Mouse (Mus musculus): ENCODE measurements around the gene Dip2b.

Gene Dip2b

DNA sequence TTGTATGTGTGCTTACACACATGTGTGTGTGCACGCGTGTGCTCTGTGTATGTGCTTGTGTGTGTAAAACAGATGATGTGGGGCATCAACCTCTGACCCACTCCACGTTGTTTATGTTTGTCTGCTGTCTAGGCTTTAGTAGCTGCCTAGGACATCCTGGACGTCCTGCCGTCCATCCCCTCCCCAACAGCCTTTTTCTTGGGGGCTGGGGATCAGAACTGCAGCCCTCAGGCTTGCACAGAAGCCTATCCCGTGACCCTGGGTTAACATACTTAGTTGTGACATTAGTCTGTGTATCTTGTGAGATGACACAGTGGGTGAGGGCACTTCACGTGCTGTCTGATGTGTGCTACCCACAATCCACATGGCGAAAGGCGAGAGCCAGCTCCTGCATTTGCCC is 139.1 kb downstream of the Dip2b start:
- no peak for DNase-seq (ENCODE audit: low spot score in 2 of 2)

DNA sequence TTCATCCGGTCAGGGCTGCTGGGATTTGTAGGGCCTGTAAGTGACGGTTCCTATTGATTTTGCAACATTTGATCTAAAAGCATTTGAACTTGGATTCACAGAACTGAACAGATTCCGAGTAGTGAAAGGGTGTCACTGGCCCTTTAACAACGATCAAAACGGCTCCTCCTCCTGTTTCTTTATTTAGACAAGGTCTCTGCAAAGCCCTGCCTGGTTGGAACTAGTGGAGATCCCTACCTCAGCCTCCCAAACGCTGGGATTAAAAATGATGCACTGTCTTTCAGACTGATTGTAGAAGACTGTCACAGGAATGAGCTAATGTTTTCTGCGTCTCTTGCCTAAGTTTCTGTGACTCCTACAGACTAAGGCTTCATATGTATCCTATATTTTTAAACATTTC is 140.0 kb downstream of the Dip2b start:
- no peak for DNase-seq (ENCODE audit: low spot score in 2 of 2)

DNA sequence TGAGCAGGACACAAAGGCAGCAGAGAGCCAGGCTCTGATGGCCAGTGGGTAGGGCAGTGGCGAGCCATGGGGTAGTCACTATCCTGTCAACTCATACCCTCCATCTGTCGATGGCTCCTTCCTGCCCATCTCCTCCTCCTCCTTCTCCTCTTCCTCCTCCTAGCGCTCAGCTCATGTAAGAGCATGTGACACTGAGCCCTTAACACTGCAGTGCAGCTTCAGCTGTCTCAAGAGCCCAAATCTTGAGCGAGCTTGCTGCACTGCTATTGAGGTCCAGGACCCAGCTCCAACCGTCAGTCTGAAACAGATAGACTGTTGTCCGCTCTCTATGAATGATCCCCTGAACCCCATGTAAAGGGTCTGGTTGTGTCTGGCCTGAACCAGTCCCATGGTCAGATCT is 141.2 kb downstream of the Dip2b start:
- no peak for DNase-seq (ENCODE audit: low spot score in 2 of 2)

DNA sequence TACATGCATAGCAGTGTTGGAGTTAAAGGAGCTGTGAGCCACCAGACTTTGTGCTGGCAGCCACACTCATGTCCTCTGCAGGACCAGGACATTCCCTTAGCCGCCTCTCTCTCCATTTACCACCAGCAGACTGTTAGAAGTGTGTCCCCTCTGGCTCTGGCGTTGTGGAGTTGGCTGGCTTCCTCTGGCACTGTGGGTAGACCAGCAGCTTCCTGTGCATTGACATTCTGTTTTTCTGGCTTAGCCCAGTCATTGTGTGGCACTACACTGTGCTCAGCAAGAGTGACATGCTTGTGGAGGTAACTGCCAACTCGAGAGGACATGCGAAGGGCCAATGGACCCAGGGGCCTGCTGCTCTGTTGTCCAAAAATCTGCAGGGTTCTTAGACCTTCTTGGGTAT is 141.8 kb downstream of the Dip2b start:
- DNase-seq (ENCODE audit: low spot score in 2 of 2) = no peak

DNA sequence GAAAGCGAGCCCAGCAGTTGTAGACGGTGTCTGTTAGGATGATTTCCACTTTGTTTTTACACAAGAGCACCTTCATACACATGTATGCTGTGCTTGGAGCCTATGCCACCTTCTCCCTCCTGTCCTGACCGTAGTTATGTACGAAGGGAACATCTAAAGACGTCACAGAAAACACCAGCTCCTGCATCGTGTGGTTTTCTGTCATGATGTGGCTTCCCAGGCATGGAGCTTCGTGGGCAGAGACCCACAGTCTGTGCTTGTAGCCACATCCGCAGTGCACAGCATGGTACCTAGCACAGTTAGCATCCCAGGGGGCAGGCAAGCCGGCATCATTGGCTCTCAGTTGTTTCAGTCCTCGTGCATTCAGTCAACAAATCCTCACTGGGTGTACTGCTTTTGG is 143.4 kb downstream of the Dip2b start:
- DNase-seq (ENCODE audit: low spot score in 2 of 2) = no peak

DNA sequence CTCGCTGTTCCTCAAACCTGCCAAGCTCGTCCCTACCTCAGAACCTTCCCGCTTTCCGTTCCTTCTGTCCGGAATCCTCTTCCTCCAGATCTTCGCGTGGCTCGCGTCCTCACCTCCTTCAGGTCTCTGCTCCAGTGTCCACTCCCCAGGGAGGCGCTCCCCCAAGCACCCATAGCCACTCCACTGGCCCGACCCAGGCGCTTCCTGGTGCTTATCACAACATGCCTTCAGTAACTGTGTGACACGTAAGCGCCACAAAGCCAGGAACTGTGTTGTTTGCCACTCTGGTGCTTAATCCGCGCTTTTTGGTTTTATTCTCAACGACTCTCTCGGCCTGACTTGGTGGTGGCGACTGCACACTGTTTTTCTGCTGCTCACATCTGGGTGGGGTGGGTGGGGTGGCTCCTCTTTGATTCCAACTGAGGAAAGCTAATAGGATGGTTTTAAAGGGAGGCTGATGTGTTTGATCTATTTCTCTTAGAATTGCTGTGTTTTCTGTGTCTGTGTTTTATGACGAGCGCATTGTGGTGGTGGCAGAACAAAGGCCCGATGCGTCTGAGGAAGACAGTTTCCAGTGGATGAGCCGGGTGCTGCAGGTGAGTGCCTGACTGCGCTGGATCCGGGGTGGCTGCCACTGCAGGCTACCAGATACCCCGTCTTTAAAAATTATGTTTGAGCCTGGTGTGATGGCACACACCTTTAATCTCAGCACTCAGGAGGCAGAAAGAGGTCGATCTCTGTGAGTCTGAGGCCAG is 144.2 kb downstream of the Dip2b start:
- DNase-seq (ENCODE audit: low spot score in 2 of 2) = no peak

DNA sequence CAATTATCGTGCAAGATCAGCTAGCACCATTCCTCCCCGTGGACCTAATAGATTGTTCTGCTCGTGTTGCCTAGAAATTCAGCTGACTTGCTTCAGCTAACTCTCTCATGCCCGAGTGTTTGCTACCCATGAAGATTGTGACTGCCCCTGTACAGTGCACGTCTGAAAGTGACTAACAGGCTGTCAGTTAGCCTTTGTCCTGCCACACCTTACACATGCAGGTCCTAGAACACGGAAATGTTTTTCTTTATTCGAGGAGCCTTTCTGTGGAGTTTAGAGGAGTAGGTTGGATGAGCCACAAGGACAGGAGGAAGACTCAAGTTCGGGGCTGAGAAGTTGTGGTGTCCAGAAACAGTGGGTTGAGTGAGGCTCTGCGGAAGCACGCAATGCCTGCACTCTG is 145.0 kb downstream of the Dip2b start:
- DNase-seq (ENCODE audit: low spot score in 2 of 2) = no peak

DNA sequence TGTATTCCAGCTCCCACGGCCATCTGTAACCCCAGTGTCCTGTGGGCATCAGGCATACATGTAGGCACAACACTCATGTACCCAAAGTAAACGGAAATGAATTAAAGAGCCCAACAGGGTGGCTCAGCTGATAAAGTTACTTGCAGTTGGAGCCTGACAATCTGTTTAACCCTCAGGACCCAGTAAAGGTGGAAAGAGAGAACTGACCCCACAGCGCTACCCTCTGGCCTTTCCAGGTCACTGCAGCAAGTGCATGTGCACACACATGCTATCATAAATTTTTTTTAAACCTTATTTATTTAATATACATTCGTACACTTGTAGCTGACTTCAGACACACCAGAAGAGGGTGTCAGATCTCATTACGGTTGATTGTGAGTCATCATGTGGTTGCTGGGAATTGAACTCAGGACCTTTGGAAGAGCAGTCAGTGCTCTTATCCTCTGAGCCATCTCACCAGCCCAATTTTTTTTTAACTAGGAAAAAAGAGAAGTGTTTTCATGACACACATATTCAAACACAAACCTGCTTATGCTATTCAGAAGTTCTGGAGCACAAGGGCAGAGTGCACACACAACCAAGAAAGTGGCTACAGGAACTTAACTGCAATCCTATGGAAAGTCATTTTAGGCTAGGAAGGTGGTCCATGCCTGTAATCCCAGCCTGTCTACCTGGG is 146.5 kb downstream of the Dip2b start:
- no peak for DNase-seq (ENCODE audit: low spot score in 2 of 2)

DNA sequence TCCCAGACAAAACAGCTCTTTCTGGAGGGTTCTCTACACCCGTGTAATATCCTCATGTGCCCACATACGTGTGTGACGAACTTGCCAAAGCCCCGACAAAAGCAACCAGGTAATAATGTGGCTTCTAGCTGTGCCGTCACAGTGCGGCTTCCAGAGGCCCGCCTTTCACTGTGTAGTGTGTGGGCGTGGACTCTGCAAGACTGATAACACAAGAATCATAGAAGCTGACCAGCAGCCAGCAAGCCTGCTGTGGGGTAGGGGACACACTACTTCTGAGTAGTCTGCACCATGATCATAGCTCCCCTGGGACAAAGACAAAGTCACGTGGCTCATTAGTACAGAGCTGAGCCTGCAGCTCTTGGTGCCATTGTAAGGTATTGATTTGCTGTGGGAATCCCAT is 147.8 kb downstream of the Dip2b start:
- DNase-seq (ENCODE audit: low spot score in 2 of 2) = no peak

DNA sequence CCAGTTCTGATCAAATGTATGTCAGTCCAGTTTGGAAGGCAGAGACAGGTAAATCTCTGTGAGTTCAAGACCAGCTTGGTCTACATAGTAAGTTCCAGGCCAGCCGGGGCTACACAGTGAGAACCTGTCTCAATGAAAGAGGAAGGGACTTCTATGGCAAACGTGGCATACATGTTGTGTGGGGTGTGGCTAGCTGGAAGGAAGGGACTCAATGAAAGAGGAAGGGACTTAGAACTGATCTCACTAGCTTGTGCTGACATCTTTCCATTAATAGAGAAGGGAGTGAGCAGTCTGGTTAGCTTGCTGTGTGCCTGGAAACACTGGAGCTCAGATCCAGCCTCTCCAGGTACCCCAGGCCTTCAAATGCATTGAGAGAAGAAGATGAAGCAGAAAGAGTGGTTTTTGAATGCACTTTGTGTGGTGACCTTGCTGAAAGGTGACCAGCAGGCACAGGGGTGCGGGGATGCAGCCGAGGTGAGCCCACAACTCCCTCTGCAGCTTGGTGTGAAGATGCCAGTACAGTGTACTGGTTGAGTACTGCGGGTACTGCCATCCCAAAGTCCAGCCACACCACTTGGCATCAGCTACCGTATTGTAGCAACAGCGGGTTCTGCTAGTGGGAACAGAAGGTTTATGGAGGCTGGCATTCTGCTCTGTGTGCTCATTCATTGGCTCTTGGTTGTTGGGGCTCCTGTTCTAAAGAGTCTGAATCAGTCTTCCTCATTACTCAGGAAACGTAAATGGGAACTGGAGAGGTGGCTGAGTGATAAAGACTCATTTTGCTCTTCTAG is 148.6 kb downstream of the Dip2b start:
- no peak for DNase-seq (ENCODE audit: low spot score in 2 of 2)

DNA sequence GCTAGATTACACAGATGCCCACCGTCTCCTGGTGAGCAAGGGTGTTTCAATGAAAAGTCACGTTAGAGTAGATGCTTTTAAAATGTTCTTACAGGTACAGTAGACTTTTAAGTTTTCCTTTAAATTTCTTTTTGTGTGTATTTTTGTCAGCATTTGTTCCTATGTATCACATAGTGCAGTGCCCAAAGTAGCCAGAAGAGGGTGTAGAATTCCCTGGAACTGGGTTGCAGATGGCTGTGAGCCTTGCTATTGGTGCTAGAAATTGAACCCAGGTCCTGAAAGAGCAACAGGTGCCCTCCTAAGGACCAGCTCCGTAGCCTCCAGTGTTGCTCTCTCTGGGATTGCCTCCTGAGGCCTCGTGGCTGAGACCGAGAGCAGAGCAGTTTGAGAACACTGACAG is 150.1 kb downstream of the Dip2b start:
- DNase-seq (ENCODE audit: low spot score in 2 of 2) = no peak

DNA sequence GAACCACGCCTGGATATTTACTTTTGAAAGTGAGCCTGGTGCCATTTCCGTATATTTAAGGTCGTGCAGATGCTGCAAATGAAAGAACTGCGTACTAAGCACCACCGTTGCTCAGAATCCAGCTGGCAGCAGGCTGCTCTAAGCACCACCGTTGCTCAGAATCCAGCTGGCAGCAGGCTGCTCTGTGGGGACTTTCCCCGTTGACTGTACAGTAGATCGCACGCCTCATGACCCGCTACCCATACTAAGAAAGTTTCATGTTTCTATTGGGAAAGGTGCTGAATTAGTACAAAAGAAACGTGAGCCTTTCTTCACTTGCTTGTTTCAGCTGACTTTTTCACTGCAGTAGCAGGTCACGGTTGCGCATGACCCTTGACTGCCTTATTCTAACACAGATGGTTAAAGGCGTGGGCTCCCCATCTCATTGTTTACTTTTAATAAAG is 150.5 kb downstream of the Dip2b start:
- DNase-seq (ENCODE audit: low spot score in 2 of 2) = no peak

DNA sequence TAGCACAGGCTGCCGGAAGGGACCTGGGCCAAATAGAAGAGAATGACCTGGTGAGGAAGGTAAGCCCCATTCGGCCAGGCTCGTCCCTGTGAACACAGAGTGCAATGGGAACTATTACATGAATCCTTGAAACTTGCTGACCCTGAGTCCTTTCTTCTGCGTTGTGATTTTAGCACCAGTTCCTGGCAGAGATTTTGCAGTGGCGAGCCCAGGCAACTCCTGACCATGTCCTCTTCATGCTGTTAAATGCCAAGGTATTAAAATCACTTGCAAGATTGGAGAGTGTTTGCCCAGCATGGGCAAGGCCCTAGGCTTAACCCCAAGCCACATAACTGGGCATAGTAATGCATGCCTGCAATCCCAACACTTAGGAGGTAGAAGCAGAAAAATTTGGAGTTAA is 151.6 kb downstream of the Dip2b start:
- DNase-seq (ENCODE audit: low spot score in 2 of 2) = no peak

DNA sequence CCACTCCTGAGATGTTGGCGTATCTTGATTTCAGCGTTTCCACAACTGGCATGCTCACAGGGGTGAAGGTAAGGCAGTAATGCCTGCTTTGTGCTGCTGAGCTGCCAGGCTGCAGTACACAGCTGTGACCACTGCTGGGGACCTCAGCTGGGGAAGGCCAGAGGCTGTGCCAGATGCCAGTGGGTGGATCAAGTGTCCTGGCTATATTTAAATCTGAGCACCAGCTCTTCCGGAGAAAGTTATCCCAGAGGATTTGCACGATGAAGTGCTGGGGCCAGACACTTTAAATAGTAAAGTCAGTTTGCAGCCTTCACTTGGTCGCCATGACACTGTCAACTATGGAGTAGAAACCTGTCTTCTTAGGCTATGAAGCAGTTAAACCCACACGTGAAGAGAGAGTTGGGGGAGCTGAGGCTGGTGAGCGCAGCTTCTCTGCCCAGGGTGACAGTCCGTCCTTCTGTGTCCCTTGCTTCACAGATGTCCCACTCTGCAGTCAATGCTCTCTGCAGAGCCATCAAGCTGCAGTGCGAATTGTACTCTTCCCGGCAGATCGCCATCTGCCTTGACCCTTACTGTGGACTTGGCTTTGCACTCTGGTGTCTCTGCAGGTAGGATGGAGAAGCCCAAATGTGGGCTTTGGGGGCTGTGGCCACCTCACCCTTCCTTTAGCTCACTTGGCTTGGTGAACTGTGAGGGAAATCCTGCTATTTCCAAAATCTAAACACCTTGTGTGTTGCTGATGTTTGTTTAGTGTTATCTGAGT is 160.7 kb downstream of the Dip2b start:
- peak; percentile 34 to 59 for DNase-seq (ENCODE audit: low spot score in 2 of 2)

DNA sequence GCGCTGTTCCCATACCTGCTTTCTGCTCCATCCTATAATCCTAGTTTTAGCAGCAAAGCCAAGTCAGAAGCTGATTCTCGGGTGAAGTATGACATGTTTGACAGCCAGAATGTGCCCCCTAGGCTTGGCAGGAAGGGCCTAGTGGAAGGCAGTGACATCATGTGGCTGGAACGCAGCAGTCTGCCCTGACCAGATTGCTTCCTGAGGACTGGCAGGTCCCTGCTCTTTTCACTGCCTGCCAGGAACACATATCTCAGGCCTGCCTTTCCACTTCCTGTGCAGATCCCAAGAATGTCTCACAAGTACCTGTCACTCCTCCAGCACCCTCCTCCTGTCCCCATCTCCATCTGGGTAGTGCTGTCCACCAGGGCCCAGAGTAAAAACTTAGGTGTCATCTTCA is 161.3 kb downstream of the Dip2b start:
- no peak for DNase-seq (ENCODE audit: low spot score in 2 of 2)

DNA sequence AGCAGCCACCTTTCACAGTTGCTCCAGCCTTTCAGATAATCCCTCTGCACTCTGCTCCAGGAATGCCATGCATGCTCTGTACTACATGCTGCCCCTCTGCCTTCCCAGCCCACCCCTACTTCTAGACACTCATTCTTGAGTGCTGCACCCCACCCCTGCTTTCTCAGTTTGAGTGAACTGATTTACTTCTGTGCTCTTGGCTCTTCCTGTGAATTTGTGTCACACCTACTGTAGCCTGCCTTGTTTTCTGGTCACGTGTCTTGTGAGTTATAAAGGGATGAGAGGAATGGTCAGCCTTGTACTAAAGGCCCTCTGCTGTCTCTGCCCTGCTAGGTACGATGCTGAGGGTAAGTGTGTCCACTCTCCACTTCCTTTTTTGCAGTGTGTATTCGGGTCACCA is 163.3 kb downstream of the Dip2b start:
- peak in 1 of 2 experiments; percentile 27 for DNase-seq (ENCODE audit: low spot score in 2 of 2)

DNA sequence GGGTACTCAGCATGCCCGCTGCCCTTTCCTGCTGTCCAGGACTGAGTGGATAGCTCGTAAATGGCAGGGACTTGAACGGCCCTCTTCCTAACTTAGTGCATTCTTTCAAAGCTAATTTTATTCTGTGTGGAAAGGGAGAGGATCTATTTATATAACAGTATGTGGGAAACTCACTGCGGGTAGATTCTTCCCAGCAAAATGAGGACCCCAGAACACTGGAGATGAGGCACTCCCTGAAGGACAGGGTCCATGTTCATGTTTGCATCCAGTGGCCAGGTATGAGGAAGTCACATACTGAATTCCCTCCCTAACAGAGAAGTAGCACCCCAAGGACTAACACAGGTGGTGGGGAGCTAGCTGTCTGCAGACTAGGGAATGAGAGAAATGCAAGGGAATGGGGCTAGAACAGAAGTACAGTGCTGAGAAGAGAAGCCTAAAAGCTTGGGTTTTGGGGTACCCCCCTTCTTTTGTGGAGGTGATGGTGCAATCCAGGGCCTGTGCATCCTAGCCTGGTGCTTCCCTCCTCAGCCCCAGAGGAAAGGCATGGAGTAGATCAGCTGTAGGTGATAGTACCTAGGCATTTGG is 164.1 kb downstream of the Dip2b start:
- DNase-seq (ENCODE audit: low spot score in 2 of 2) = peak in 1 of 2 experiments; percentile 52

DNA sequence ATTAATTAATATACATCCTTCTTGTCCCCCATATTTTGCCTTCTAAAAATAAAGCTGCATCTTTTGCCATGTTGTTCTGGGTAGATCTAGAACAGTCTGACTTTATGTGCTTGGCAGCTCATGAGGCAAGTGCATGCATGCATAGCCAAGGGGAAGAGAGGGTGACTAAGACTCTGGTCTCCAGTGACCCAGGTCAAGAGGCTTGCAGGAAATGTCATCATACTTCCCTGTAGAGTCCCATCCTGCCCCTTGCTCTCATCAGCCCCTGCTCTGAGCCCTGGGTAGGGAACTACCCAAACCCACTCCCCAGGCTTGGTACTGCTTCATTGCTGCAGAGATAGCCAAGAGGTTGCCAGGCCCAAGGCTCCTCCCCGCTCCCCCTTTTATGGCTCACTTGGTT is 166.1 kb downstream of the Dip2b start:
- no peak for DNase-seq (ENCODE audit: low spot score in 2 of 2)

DNA sequence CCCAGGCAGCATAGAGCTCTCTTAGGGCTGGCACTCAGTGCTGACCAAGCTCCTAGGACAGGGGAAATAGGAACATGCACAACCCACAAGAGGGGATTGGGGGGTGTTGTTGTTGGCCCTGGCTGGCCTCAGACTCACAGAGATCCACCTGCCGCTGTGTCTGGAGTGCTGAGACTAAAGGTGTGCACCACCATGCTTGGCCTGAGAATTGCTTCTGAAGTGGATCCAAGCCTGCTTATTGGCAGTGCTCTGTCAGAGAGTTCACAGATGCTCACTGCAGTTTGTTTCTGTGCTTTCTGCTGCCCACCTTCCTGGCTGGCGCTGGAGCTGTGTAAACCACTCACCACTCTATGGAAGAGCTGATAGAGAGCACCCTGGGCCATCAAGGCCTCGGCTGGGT is 171.5 kb downstream of the Dip2b start:
- no peak for DNase-seq (ENCODE audit: low spot score in 2 of 2)

DNA sequence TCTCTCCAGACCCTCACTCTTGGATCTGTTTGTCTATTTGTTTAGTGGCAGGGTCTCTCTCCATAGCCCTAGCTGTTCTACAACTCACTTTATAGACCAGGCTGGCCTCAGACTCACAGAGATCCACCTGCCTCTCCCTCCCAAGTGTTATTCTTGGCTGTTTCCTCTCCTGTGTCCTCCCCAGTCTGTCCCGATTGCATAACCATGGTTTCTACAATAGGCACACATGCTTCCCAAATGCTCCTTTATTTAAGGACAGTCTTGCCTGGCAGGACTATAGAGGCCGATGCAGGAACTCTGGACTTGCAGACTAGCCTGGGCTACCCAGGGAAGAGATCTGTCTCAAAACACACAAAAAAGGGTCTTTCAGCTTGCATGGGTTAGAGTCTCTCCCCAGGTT is 174.9 kb downstream of the Dip2b start:
- no peak for DNase-seq (ENCODE audit: low spot score in 2 of 2)

DNA sequence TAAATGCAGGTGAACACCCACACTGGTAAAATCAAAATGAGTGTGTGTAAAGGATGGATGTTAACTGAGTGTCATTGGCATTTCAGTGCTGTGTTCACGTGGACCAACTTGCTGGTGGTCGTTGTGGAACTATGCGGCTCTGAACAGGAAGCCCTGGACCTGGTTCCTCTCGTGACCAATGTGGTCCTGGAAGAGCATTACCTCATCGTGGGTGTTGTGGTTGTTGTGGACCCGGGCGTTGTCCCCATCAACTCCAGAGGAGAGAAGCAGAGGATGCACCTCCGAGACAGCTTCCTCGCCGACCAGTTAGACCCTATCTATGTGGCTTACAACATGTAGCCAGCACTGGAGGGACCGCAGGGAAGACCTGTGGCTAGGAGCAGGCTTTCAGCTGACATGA is 176.6 kb downstream of the Dip2b start:
- DNase-seq (ENCODE audit: low spot score in 2 of 2) = no peak

DNA sequence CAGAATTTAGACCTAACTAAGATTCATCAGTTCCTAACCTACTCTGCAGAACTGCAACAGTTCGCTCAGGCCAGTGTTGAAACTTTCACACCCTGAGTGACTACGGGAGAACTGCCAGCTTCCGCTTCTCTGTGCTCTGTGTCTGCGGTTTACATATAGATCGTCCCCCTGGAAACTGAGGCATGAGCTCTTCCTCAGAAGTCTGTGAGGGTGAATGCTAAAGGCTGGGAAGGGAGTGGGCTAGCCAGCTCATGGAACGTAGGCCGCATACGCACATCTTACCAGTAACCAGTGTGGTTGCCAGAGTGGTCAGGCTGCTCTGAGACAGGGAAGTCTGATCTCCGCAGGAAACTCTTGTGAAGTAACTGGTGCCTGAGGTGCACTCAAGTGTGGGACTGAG is 177.7 kb downstream of the Dip2b start:
- DNase-seq (ENCODE audit: low spot score in 2 of 2) = peak in 1 of 2 experiments; percentile 35
